Mouse (Mus musculus): ENCODE results near the gene Cpxm1. TPM values are rescaled to one million over a fixed set of nuclear protein-coding genes. Genes with fewer than 3 reads are reported as not detected.

Cpxm1 gene
- polyA plus RNA-seq (2012) = not detected in 2 replicates

DNA sequence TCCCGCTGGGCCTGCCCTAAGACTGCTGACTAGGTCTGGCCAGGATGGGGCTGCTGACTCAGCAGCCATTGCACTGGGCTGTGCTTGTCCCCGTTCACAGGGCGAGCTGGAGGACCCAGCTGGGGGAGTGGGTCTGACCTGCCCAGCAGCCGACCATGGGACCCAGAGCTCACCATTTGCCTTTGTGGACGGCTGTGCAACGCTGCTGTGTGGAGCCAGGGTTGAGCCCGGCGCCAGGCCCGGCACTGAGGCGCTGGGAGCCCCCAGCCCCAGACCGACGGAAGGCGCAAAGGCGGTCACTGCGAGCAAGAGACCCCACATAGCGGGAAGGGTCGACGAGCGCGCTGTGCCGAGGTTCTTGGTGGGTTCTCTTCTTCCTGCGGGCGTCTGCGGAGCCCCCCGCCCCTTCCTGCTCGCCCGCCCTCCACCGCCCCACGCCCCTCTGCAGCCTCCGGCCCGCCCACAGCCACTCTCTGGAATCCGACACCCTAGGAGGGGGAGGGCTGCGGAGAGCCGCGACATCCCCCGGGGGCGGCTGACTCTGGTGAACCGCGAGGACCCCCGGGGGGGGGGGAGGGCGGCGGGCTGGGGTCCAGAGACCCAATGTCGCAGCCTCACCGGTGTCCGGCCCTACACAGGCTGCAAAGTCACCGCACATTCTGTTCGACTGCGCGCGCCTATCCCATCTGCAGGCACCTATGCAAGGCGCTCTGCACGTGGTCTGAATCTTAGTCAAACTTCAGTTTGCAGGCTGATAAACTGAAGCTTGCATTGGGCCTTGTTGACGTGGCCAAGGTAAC lies at the start of gene Cpxm1:
Cpxm1 (minus strand) TSS at position 389 of the 800 bp plus-strand sequence.
- Histone ChIP-seq H3K27me3 (ENCODE audit: control insufficient read depth) (peaks cover 37% of the 10 kb centered on the region), H3K4me3 (replicated peaks) (peak within 1 kb of the TSS; percentile 38)
- no peak for TF ChIP-seq GATA1 (IDR thresholded peaks at IDR 0.05; ENCODE audit: low read length)
- TF ChIP-seq TAL1 (IDR thresholded peaks at IDR 0.05; ENCODE audit: low read length) = no peak

GRCm38 (mm10) chr2:130442162-130442561 lies 44.8 kb upstream of the Cpxm1 start:
- no peak for TF ChIP-seq TAL1 (IDR thresholded peaks at IDR 0.05; ENCODE audit: low read length)
- TF ChIP-seq GATA1 (IDR thresholded peaks at IDR 0.05; ENCODE audit: low read length) = no peak
- H3K4me3 ChIP-seq (replicated peaks) = no peak overlapping the region

More for the DNA sequence above, at the start of gene Cpxm1:
- Histone ChIP-seq H3K36me3 (ENCODE audit: control insufficient read depth) (no peaks in the 10 kb centered on the region), H3K4me1 (ENCODE audit: control insufficient read depth) (peaks cover 2% of the 10 kb centered on the region; the same call in 1 of the 2 replicates), H3K9me3 (ENCODE audit: control insufficient read depth, low read length) (no peaks in the 10 kb centered on the region)

GRCm38 (mm10) chr2:130439840-130440480 lies 42.6 kb upstream of the Cpxm1 start:
- no peaks in the 10 kb centered on the region for H3K9me3 ChIP-seq (ENCODE audit: control insufficient read depth, low read length)
- H3K27me3 ChIP-seq (ENCODE audit: control insufficient read depth) = no peaks in the 10 kb centered on the region
- H3K4me3 ChIP-seq (replicated peaks) = no peak overlapping the region
- H3K36me3 ChIP-seq (ENCODE audit: control insufficient read depth) = peaks cover 83% of the 10 kb centered on the region
- TF ChIP-seq TAL1 (IDR thresholded peaks at IDR 0.05; ENCODE audit: low read length) (no peak), GATA1 (IDR thresholded peaks at IDR 0.05; ENCODE audit: low read length) (no peak)
- peaks cover 47% of the 10 kb centered on the region for H3K4me1 ChIP-seq (ENCODE audit: control insufficient read depth)

More at GRCm38 (mm10) chr2:130442162-130442561, 44.8 kb upstream of the Cpxm1 start:
- Histone ChIP-seq H3K4me1 (ENCODE audit: control insufficient read depth) (peaks cover 47% of the 10 kb centered on the region), H3K36me3 (ENCODE audit: control insufficient read depth) (peaks cover 81% of the 10 kb centered on the region), H3K9me3 (ENCODE audit: control insufficient read depth, low read length) (no peaks in the 10 kb centered on the region), H3K27me3 (ENCODE audit: control insufficient read depth) (no peaks in the 10 kb centered on the region)

DNA sequence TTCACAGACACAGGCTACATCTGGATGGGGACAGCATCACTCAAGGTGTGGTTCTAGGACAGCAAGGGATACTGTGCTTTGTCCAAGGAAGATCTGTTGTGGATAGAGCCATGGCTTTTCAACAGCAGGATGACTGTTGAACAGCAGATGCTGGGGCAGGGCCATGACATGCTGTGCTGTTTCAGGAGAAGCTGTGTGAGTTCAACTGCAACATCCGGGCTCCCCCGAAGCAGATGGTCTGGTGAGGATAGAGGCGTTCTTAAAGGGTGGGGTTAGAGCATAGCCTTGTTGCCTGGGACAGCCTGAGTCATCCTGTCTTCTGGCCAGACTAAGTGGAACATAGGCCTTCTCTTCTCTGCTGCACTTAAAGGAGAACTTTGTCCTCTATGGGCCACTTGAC lies 41.5 kb upstream of the Cpxm1 start:
- H3K36me3 ChIP-seq (ENCODE audit: control insufficient read depth) = peaks cover 77% of the 10 kb centered on the region

DNA sequence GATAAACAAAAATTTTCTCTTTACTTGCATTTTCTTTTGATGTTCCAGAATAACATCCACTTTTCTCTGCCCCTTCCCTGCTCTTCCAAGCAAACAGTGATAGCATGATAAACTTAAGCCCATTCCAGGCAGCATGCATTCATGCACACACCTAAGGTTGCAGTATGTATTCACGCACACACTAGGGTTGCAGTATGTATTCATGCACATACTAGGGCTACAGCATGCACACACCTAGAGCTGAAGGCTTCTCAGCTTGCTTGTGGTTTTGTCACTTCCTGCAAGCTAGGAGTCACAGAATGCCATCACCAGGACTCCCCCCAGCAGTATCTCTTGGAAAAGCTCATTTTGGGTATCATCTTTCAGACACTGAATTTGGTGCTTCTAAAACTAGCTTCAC lies 39.4 kb upstream of the Cpxm1 start:
- Histone ChIP-seq H3K27me3 (ENCODE audit: control insufficient read depth) (no peaks in the 10 kb centered on the region), H3K36me3 (ENCODE audit: control insufficient read depth) (peaks cover 73% of the 10 kb centered on the region), H3K9me3 (ENCODE audit: control insufficient read depth, low read length) (no peaks in the 10 kb centered on the region), H3K4me3 (replicated peaks) (no peak overlapping the region), H3K4me1 (ENCODE audit: control insufficient read depth) (peaks cover 38% of the 10 kb centered on the region)
- TF ChIP-seq GATA1 (IDR thresholded peaks at IDR 0.05; ENCODE audit: low read length) (no peak), TAL1 (IDR thresholded peaks at IDR 0.05; ENCODE audit: low read length) (no peak)

More for the DNA sequence above, 41.5 kb upstream of the Cpxm1 start:
- Histone ChIP-seq H3K27me3 (ENCODE audit: control insufficient read depth) (no peaks in the 10 kb centered on the region), H3K9me3 (ENCODE audit: control insufficient read depth, low read length) (no peaks in the 10 kb centered on the region), H3K4me1 (ENCODE audit: control insufficient read depth) (peaks cover 47% of the 10 kb centered on the region), H3K4me3 (replicated peaks) (no peak overlapping the region)
- TF ChIP-seq TAL1 (IDR thresholded peaks at IDR 0.05; ENCODE audit: low read length) (no peak), GATA1 (IDR thresholded peaks at IDR 0.05; ENCODE audit: low read length) (no peak)

GRCm38 (mm10) chr2:130433152-130433551 lies 35.8 kb upstream of the Cpxm1 start:
- Histone ChIP-seq H3K4me1 (ENCODE audit: control insufficient read depth) (peaks cover 30% of the 10 kb centered on the region), H3K36me3 (ENCODE audit: control insufficient read depth) (peaks cover 57% of the 10 kb centered on the region), H3K27me3 (ENCODE audit: control insufficient read depth) (no peaks in the 10 kb centered on the region), H3K9me3 (ENCODE audit: control insufficient read depth, low read length) (no peaks in the 10 kb centered on the region), H3K4me3 (replicated peaks) (no peak overlapping the region)
- TF ChIP-seq TAL1 (IDR thresholded peaks at IDR 0.05; ENCODE audit: low read length) (no peak), GATA1 (IDR thresholded peaks at IDR 0.05; ENCODE audit: low read length) (no peak)

GRCm38 (mm10) chr2:130432157-130432556 lies 34.8 kb upstream of the Cpxm1 start:
- Histone ChIP-seq H3K9me3 (ENCODE audit: control insufficient read depth, low read length) (no peaks in the 10 kb centered on the region), H3K27me3 (ENCODE audit: control insufficient read depth) (no peaks in the 10 kb centered on the region), H3K4me3 (replicated peaks) (no peak overlapping the region), H3K36me3 (ENCODE audit: control insufficient read depth) (peaks cover 54% of the 10 kb centered on the region), H3K4me1 (ENCODE audit: control insufficient read depth) (peaks cover 37% of the 10 kb centered on the region)
- TF ChIP-seq TAL1 (IDR thresholded peaks at IDR 0.05; ENCODE audit: low read length) (no peak), GATA1 (IDR thresholded peaks at IDR 0.05; ENCODE audit: low read length) (no peak)

- H3K36me3 ChIP-seq (ENCODE audit: control insufficient read depth) = peaks cover 48% of the 10 kb centered on the region
- H3K27me3 ChIP-seq (ENCODE audit: control insufficient read depth) = no peaks in the 10 kb centered on the region
- H3K4me3 ChIP-seq (replicated peaks) = no peak overlapping the region
- peaks cover 47% of the 10 kb centered on the region for H3K4me1 ChIP-seq (ENCODE audit: control insufficient read depth)
- TF ChIP-seq GATA1 (IDR thresholded peaks at IDR 0.05; ENCODE audit: low read length) = no peak
- no peak for TF ChIP-seq TAL1 (IDR thresholded peaks at IDR 0.05; ENCODE audit: low read length)
- no peaks in the 10 kb centered on the region for H3K9me3 ChIP-seq (ENCODE audit: control insufficient read depth, low read length)
These were observed 33.1 kb upstream of the Cpxm1 start for GRCm38 (mm10) chr2:130430484-130430883.

DNA sequence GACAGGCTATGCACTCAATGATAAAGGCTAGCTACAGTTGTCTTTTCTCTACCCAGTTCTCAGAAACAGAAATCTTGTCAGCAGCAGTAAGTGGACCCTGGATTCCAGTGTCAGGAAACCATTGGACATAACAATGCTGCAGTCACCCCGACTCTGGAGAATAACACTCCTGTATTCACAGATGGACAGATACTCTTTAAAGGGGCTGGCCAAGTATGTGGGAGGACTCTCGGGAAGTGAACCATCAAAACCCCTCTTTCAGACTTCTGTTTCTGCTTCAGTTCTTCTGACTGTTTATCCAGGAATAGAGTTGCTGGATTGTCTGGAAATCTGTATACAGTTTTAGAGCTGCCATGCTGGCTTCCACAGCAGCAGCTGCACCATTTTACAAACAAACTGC lies 32.5 kb upstream of the Cpxm1 start:
- H3K4me3 ChIP-seq (replicated peaks) = no peak overlapping the region
- H3K36me3 ChIP-seq (ENCODE audit: control insufficient read depth) = peaks cover 48% of the 10 kb centered on the region
- TF ChIP-seq TAL1 (IDR thresholded peaks at IDR 0.05; ENCODE audit: low read length) (no peak), GATA1 (IDR thresholded peaks at IDR 0.05; ENCODE audit: low read length) (no peak)
- H3K27me3 ChIP-seq (ENCODE audit: control insufficient read depth) = no peaks in the 10 kb centered on the region
- peaks cover 54% of the 10 kb centered on the region for H3K4me1 ChIP-seq (ENCODE audit: control insufficient read depth)
- no peaks in the 10 kb centered on the region for H3K9me3 ChIP-seq (ENCODE audit: control insufficient read depth, low read length)

All from erythroblast, embryonic 14.5 days (primary cell).